Mouse (Mus musculus) G1E (cell line): Measurements from ENCODE around the gene Khdc4.

Source experiments
- CTCF ChIP-seq: IDR thresholded peaks from 2 replicates; pipeline ENCODE4 v1.5.1; 2012; ENCODE audit warnings: low read depth, low read length, inconsistent platforms, mixed read lengths
- GATA1 ChIP-seq: IDR thresholded peaks from 2 replicates; pipeline ENCODE4 v1.6.1; 2012; ENCODE audit warnings: borderline replicate concordance, low read length, inconsistent platforms, mixed read lengths
- GATA2 ChIP-seq: IDR thresholded peaks from 2 replicates; pipeline ENCODE4 v1.6.1; 2012; ENCODE audit warnings: low read depth, low read length, inconsistent platforms, borderline replicate concordance
- POLR2AphosphoS5 ChIP-seq: IDR thresholded peaks from 2 replicates; pipeline ENCODE4 v1.6.1; 2012; ENCODE audit warnings: low read depth, low read length, inconsistent platforms; ENCODE audit not compliant: insufficient replicate concordance
- TAL1 ChIP-seq: conservative IDR thresholded peaks from 2 replicates; pipeline ENCODE4 v1.6.1; 2012; ENCODE audit warnings: low read depth, low read length, inconsistent platforms, mixed read lengths

DNA sequence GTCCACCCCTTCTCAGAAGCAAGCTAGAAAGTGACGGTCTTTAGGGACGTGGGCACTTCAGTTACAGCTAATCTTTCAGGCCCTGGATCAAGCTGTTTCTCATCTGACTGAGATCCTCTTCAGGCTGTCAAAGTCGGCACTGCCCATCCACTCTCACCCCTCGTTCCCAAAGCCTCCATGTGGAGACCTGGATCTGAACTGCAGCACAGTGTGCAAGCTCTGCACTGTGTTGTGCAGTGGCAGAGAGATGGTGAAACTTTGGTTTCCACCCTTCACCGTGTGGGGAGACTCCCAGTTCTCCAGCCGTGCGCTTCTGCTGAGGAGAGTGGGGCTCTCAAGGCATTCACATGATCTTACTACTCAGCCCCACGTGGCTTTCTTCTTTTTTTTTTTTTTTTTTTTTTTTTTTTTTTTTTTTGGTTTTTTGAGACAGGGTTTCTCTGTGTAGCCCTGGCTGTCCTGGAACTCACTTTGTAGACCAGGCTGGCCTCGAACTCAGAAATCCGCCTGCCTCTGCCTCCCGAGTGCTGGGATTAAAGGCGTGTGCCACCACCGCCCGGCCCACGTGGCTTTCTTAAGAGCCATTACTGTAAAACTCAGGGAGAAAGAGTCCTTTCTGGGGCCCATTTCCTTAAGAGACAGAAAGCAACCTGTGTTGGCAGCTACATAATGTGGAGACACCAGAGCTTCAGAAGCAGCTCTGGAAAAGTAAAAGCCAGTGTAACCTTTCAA, 60.7 kb downstream of the Khdc4 start:
- TF ChIP-seq CTCF (no peak), POLR2AphosphoS5 (no peak), TAL1 (no peak), GATA1 (no peak), GATA2 (no peak)
